Mouse (Mus musculus) kidney, postnatal 4 days (tissue): ENCODE data around the gene Gm13088.
"Not testable (repeated sequence)": the region's sequence is repeated elsewhere in the genome, so short reads cannot be mapped to it uniquely, and the experiment has no call there.

Experiments
- DNase-seq, 2 experiments: peaks; one replicate each; pipeline ENCODE4 v3.0.0; 2021; ENCODE audit warnings: mixed read lengths in 2 of 2

Gene Gm13088

DNA sequence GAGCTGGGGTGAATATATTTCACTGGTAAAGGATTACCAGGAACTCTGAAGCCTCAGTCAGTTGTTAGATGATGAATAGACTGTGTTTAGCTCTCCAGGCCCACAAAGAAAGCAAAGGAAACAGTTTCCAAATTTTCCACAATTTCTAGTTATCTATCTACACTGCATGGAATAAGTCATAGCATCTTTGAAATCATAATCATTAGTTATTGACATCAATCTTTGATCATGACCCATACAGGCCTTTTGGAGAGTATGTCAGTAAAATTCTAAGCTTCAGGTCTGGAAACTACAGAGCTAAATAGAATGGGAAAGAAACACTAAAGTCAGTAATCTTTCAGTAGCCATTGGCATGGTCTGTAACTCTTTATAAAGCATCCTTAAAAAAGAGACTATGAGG is at the start of gene Gm13088:
Gm13088 (minus strand) TSS at position 101 of the 400 bp plus-strand sequence.
- DNase-seq: not testable (repeated sequence)

DNA sequence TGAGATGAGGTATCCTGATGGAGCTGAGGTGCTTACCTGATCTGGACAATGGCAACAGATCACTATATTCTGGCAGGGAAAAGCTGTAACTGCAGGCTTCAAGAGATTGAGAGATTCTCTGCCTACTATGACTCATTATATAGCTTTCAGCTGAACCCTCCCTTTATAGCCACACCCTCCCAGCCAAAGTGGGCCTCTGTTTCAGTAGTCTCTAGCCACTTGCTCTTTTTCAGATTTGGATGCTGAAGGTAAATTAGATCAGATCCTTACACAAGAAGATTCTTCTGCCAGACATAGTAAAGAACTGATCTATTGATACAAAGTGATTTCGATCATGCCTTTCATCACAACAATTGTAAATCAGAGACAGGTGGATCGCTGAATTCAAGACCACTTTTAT is 45.6 kb upstream of the Gm13088 start, which contains the start of gene Gm13089:
Gm13089 (minus strand) TSS at position 101 of the 400 bp plus-strand sequence.
- no peak for DNase-seq

DNA sequence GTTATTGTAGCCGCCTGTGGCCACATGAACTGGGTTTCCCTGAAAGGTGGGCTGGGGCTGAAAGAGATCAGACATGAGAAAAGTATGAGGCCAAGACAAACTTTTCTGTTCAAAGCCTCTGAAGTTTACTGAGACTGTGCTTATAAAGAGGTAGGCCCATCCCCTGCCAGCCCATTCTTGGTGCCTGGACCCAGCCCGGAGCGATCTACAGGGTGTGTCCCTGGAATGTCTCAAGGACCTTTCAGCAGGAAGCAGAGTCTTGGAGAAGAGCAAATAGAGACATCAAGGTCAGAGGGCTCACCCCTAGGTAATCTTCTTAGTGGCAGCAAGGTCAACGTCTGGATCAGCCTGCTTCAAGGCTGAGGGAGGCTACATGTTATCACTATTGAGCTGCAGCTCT is 38.9 kb downstream of the Gm13088 start:
- not testable (repeated sequence) for DNase-seq

DNA sequence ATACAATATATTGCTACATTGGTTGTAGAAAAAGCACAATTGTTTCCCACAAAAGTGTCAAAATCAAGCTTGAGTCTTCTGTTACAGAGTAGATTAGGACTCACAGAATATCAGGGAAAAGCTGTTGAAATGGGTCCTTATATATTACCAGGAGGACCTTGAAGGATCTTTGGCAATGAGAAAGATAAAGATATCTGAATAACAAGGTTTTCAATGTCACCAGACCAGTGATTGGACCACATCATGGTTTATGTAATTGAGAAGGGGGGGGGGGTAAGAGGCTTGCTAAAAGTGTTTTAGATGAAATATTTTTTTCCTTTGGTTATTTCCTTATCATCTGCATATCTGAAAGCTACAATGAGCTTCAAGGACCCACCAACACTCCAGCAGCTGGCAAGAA is 42.3 kb downstream of the Gm13088 start, which contains the start of gene Gm13083:
Gm13083 (plus strand) TSS at position 301 of the 400 bp plus-strand sequence.
- not testable (repeated sequence) for DNase-seq

DNA sequence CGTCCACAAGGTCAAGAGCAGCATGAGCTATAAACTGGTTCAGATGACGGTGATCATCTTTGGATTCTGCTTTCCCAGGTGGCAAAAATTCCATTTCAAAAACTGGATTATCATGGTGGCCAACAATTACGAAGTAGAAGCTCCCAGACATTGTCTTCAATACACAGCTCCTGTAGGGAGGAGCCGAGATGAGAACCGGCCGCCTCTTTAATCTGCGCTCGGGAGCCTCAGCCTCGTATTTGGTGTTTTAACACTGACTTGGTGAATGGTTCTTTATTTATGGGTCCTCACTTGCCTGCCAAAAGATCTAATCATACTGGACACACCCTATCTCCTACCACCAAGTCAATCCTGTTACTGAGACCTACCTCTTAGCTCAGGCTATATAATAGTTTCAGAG is 45.1 kb downstream of the Gm13088 start:
- not testable (repeated sequence) for DNase-seq
